Comparison of ENCODE assay signal across 19 mouse cellular contexts in genomic region chr14:54706589-54707320, GRCm38 (mm10). TPM values are rescaled to one million over a fixed set of nuclear protein-coding genes. Genes with fewer than 3 reads are reported as not detected.
A peak's percentile ranks its signal among the peaks of the same experiment; 100 is the strongest.
DNase-seq lines count a peak whose midpoint lies in the region; ATAC-seq lines count a peak whose summit lies in the region.
"Had no signal": no experiment of that assay in that cellular context is flagged by ENCODE, and none has a peak within 500 bp of the region (broad histone marks: within the 10 kb centered on the region; RNA-seq: fewer than 3 reads in every experiment).

No protein-coding gene starts in this region.

- no peak overlapping the region for H3K4me3 ChIP-seq in midbrain, embryonic 12.5 days
- no peak overlapping the region for H3K4me3 ChIP-seq in midbrain, embryonic 15.5 days
- no peak overlapping the region for H3K4me3 ChIP-seq in intestine, embryonic 16.5 days (ENCODE audit: low read length)
- no peak overlapping the region for H3K4me3 ChIP-seq in forebrain, embryonic 10.5 days
- H3K4me3 ChIP-seq: embryonic facial prominence, embryonic 15.5 days; hindbrain, embryonic 10.5 days; limb, embryonic 12.5 days; neural tube, embryonic 12.5 days had no signal

- no peak for ATAC-seq in midbrain, embryonic 12.5 days (ENCODE audit: low FRiP score, low read depth)
- no peak for ATAC-seq in midbrain, embryonic 15.5 days (replicated peaks)
- peak; percentile 51 for ATAC-seq in intestine, embryonic 16.5 days
- 0 out of 2 replicates have a peak, but pooled peaks have one; percentile 18 for ATAC-seq in neutrophil, adult 5-6 weeks (ENCODE audit: extremely low read depth, insufficient number of reproducible peaks, low FRiP score, poor library complexity, severe bottlenecking)
- ATAC-seq: forebrain, postnatal 0 days had no signal

- H3K9ac ChIP-seq in midbrain, embryonic 12.5 days (replicated peaks): 0 out of 2 replicates have a peak overlapping the region, but pooled peaks have one; percentile 20
- H3K9ac ChIP-seq in midbrain, embryonic 15.5 days: no peak overlapping the region
- peak overlapping the region; percentile 44; the same call in 1 of the 2 replicates for H3K9ac ChIP-seq in intestine, embryonic 16.5 days (ENCODE audit: low read depth, low read length)
- H3K9ac ChIP-seq: embryonic facial prominence, embryonic 15.5 days; forebrain, postnatal 0 days; limb, embryonic 12.5 days; neural tube, embryonic 12.5 days had no signal

- H3K27me3 ChIP-seq in midbrain, embryonic 12.5 days: 0 out of 2 replicates have a peak, but pooled peaks cover 2% of the 10 kb centered on the region
- H3K27me3 ChIP-seq in midbrain, embryonic 15.5 days (replicated peaks): no peaks in the 10 kb centered on the region
- no peaks in the 10 kb centered on the region; the same call in 1 of the 2 replicates for H3K27me3 ChIP-seq in intestine, embryonic 16.5 days (replicated peaks; ENCODE audit: control insufficient read depth, insufficient read depth, low read length)
- peaks cover 26% of the 10 kb centered on the region; the same call in 1 of the 2 replicates for H3K27me3 ChIP-seq in forebrain, embryonic 10.5 days (ENCODE audit: poor library complexity, severe bottlenecking)
- H3K27me3 ChIP-seq: neural tube, embryonic 12.5 days had no signal

- no peak overlapping the region for H3K27ac ChIP-seq in midbrain, embryonic 12.5 days (replicated peaks)
- H3K27ac ChIP-seq in midbrain, embryonic 15.5 days: no peak overlapping the region
- H3K27ac ChIP-seq in intestine, embryonic 16.5 days (ENCODE audit: low read length): no peak overlapping the region
- no peak overlapping the region for H3K27ac ChIP-seq in forebrain, embryonic 10.5 days
- H3K27ac ChIP-seq: embryonic facial prominence, embryonic 15.5 days; limb, embryonic 12.5 days; neural tube, embryonic 12.5 days had no signal

- no peak overlapping the region for H3K4me2 ChIP-seq in midbrain, embryonic 12.5 days (replicated peaks)
- H3K4me2 ChIP-seq in midbrain, embryonic 15.5 days: no peak overlapping the region
- H3K4me2 ChIP-seq in intestine, embryonic 16.5 days (ENCODE audit: low read depth, low read length): no peak overlapping the region
- H3K4me2 ChIP-seq: embryonic facial prominence, embryonic 15.5 days; limb, embryonic 12.5 days; neural tube, embryonic 12.5 days had no signal

- DNase-seq in embryo, embryonic 10 days (ENCODE audit: low spot score): peak; percentile 21
- DNase-seq in embryo, embryonic 11 days: no peak
- no peak for DNase-seq in forebrain, embryonic 10.5 days (ENCODE audit: extremely low spot score, low spot score)
- DNase-seq in lung, postnatal 25 days (ENCODE audit: low spot score): no peak
- DNase-seq: B cell, adult 2 months; cerebellum, adult 11-12 months; forebrain, postnatal 0 days; layer of hippocampus, adult 9-11 months had no signal

- WGBS in midbrain, embryonic 12.5 days: 54% methylated on average over 15 of the region's 17 CpGs
- 49% methylated on average over 17 of the region's 17 CpGs for WGBS in midbrain, embryonic 15.5 days
- WGBS in intestine, embryonic 16.5 days: 52% methylated on average over 17 of the region's 17 CpGs
- WGBS in forebrain, embryonic 10.5 days: 62% methylated on average over 16 of the region's 17 CpGs

- no peaks in the 10 kb centered on the region for H3K36me3 ChIP-seq in midbrain, embryonic 12.5 days
- no peaks in the 10 kb centered on the region for H3K36me3 ChIP-seq in midbrain, embryonic 15.5 days (replicated peaks)
- no peaks in the 10 kb centered on the region for H3K36me3 ChIP-seq in intestine, embryonic 16.5 days (ENCODE audit: control insufficient read depth, insufficient read depth, low read length)
- H3K36me3 ChIP-seq in forebrain, embryonic 10.5 days (replicated peaks): no peaks in the 10 kb centered on the region
- H3K36me3 ChIP-seq: embryonic facial prominence, embryonic 15.5 days; hindbrain, embryonic 10.5 days; limb, embryonic 12.5 days; neural tube, embryonic 12.5 days had no signal

- no peaks in the 10 kb centered on the region for H3K4me1 ChIP-seq in midbrain, embryonic 12.5 days
- no peaks in the 10 kb centered on the region for H3K4me1 ChIP-seq in midbrain, embryonic 15.5 days
- H3K4me1 ChIP-seq in intestine, embryonic 16.5 days (ENCODE audit: control insufficient read depth, insufficient read depth, low read length): peaks cover 7% of the 10 kb centered on the region; the same call in 1 of the 2 replicates
- H3K4me1 ChIP-seq in forebrain, embryonic 10.5 days: peaks cover 23% of the 10 kb centered on the region
- H3K4me1 ChIP-seq: embryonic facial prominence, embryonic 15.5 days; neural tube, embryonic 12.5 days had no signal

- no peaks in the 10 kb centered on the region for H3K9me3 ChIP-seq in midbrain, embryonic 12.5 days
- H3K9me3 ChIP-seq in midbrain, embryonic 15.5 days: no peaks in the 10 kb centered on the region
- H3K9me3 ChIP-seq in intestine, embryonic 16.5 days (ENCODE audit: control insufficient read depth, low read length): no peaks in the 10 kb centered on the region
- H3K9me3 ChIP-seq in forebrain, embryonic 10.5 days: no peaks in the 10 kb centered on the region
- H3K9me3 ChIP-seq: embryonic facial prominence, embryonic 15.5 days; hindbrain, embryonic 10.5 days; limb, embryonic 12.5 days; neural tube, embryonic 12.5 days had no signal

RNA-seq across cellular contexts. Expression of gene Cebpe, which starts 5.2 kb away (rescaled TPM):
- polyA plus RNA-seq in midbrain, embryonic 12.5 days (2016; fragmentation: Nextera tagmentation; extraction: Ambion mirVana): 0.38 TPM in 1 of 2 replicates, not detected in the other
- polyA plus RNA-seq in midbrain, embryonic 15.5 days (2015; fragmentation: Nextera tagmentation; extraction: Ambion mirVana): 0.13 TPM in 1 of 2 replicates, not detected in the other
- 0.28 TPM in 1 of 2 replicates, not detected in the other for polyA plus RNA-seq in intestine, embryonic 16.5 days (2015; fragmentation: Nextera tagmentation; extraction: Ambion mirVana)
- 9.1 and 9.2 TPM in 2 replicates for total RNA-seq in neutrophil, adult 5-6 weeks (2017)
- not detected in 2 replicates for polyA plus RNA-seq in forebrain, embryonic 10.5 days (2016; fragmentation: Nextera tagmentation; extraction: Ambion mirVana)
- total RNA-seq: adrenal gland, adult 8-10 months had no signal
- polyA plus RNA-seq: embryonic facial prominence, embryonic 15.5 days; forebrain, postnatal 0 days; hindbrain, embryonic 10.5 days; kidney, embryonic 14.5 days; limb, embryonic 12.5 days had no signal

RNA-seq across cellular contexts. Expression of gene Gm29776, which starts 8.1 kb away (rescaled TPM):
- polyA plus RNA-seq in midbrain, embryonic 12.5 days (2016; fragmentation: Nextera tagmentation; extraction: Ambion mirVana): 0.09 and 0.11 TPM in 2 replicates
- polyA plus RNA-seq in midbrain, embryonic 15.5 days (2015; fragmentation: Nextera tagmentation; extraction: Ambion mirVana): 0.32 and 0.37 TPM in 2 replicates
- 0.07 and 0.15 TPM in 2 replicates for polyA plus RNA-seq in intestine, embryonic 16.5 days (2015; fragmentation: Nextera tagmentation; extraction: Ambion mirVana)
- total RNA-seq in neutrophil, adult 5-6 weeks (2017): not detected in 2 replicates
- polyA plus RNA-seq in forebrain, embryonic 10.5 days (2016; fragmentation: Nextera tagmentation; extraction: Ambion mirVana): not detected in 2 replicates
- total RNA-seq: megakaryocyte-erythroid progenitor cell, adult 5-6 weeks had no signal

RNA-seq across cellular contexts. Expression of gene Acin1, which starts 20.0 kb away (rescaled TPM):
- polyA plus RNA-seq in midbrain, embryonic 12.5 days (2016; fragmentation: Nextera tagmentation; extraction: Ambion mirVana): 176 and 178 TPM in 2 replicates
- 145 TPM in 2 replicates for polyA plus RNA-seq in midbrain, embryonic 15.5 days (2015; fragmentation: Nextera tagmentation; extraction: Ambion mirVana)
- 78.7 and 82.6 TPM in 2 replicates for polyA plus RNA-seq in intestine, embryonic 16.5 days (2015; fragmentation: Nextera tagmentation; extraction: Ambion mirVana)
- 373 and 387 TPM in 2 replicates for total RNA-seq in neutrophil, adult 5-6 weeks (2017)
- polyA plus RNA-seq in forebrain, embryonic 10.5 days (2016; fragmentation: Nextera tagmentation; extraction: Ambion mirVana): 142 and 146 TPM in 2 replicates

RNA-seq across cellular contexts. Expression of gene 1700123O20Rik, which starts 20.7 kb away (rescaled TPM):
- polyA plus RNA-seq in midbrain, embryonic 12.5 days (2016; fragmentation: Nextera tagmentation; extraction: Ambion mirVana): 84.9 and 89.0 TPM in 2 replicates
- 65.5 and 65.6 TPM in 2 replicates for polyA plus RNA-seq in midbrain, embryonic 15.5 days (2015; fragmentation: Nextera tagmentation; extraction: Ambion mirVana)
- 82.0 and 90.2 TPM in 2 replicates for polyA plus RNA-seq in intestine, embryonic 16.5 days (2015; fragmentation: Nextera tagmentation; extraction: Ambion mirVana)
- total RNA-seq in neutrophil, adult 5-6 weeks (2017): 24.8 and 28.1 TPM in 2 replicates
- polyA plus RNA-seq in forebrain, embryonic 10.5 days (2016; fragmentation: Nextera tagmentation; extraction: Ambion mirVana): 104 and 109 TPM in 2 replicates

Comparison
In these comparisons a context has a peak if more than half of its experiments do, and no peak if none do; other contexts are left out.
1. ATAC-seq: peak in intestine, embryonic 16.5 days (single experiment) and neutrophil, adult 5-6 weeks (single experiment); none in midbrain, embryonic 12.5 days (single experiment) and midbrain, embryonic 15.5 days (single experiment).